Mouse (Mus musculus): ENCODE results near the gene Musk. TPM values are rescaled to one million over a fixed set of nuclear protein-coding genes. Genes with fewer than 3 reads are reported as not detected.

Gene Musk
- polyA plus RNA-seq, 1 experiment from 2014 or later: not detected

GRCm38 (mm10) chr4:58373599-58373998, 87.8 kb downstream of the Musk start:
- no peak overlapping the region for H3K4me2 ChIP-seq
- no peak for ATAC-seq
- 88% methylated on average over 10 of the region's 10 CpGs for WGBS
- H3K9ac ChIP-seq: no peak overlapping the region
- H3K9me3 ChIP-seq (replicated peaks): no peaks in the 10 kb centered on the region
- no peak overlapping the region for H3K27ac ChIP-seq
- no peaks in the 10 kb centered on the region for H3K27me3 ChIP-seq
- H3K4me1 ChIP-seq: no peaks in the 10 kb centered on the region
- H3K36me3 ChIP-seq (ENCODE audit: poor library complexity, severe bottlenecking): no peaks in the 10 kb centered on the region
- no peak overlapping the region for H3K4me3 ChIP-seq

- Histone ChIP-seq H3K27ac (no peak overlapping the region), H3K36me3 (ENCODE audit: poor library complexity, severe bottlenecking) (no peaks in the 10 kb centered on the region), H3K27me3 (no peaks in the 10 kb centered on the region), H3K9me3 (replicated peaks) (no peaks in the 10 kb centered on the region), H3K4me1 (no peaks in the 10 kb centered on the region), H3K4me3 (no peak overlapping the region), H3K9ac (no peak overlapping the region), H3K4me2 (no peak overlapping the region)
- ATAC-seq: no peak
- 90% methylated on average over 7 of the region's 7 CpGs for WGBS
Measured at GRCm38 (mm10) chr4:58374141-58374870, 88.5 kb downstream of the Musk start.

GRCm38 (mm10) chr4:58379186-58379585, 93.4 kb downstream of the Musk start:
- H3K36me3 ChIP-seq (ENCODE audit: poor library complexity, severe bottlenecking): no peaks in the 10 kb centered on the region
- H3K27ac ChIP-seq: no peak overlapping the region
- H3K27me3 ChIP-seq: no peaks in the 10 kb centered on the region
- H3K4me1 ChIP-seq: no peaks in the 10 kb centered on the region
- H3K4me2 ChIP-seq: no peak overlapping the region
- ATAC-seq: no peak
- H3K4me3 ChIP-seq: no peak overlapping the region
- H3K9ac ChIP-seq: no peak overlapping the region
- 91% methylated on average over 4 of the region's 4 CpGs for WGBS
- H3K9me3 ChIP-seq (replicated peaks): no peaks in the 10 kb centered on the region

GRCm38 (mm10) chr4:58400861-58401341, 115.1 kb downstream of the Musk start:
- ATAC-seq: peak; percentile 82; the same call in 1 of the 2 replicates
- Histone ChIP-seq H3K4me3 (no peak overlapping the region), H3K4me2 (no peak overlapping the region), H3K27ac (no peak overlapping the region), H3K4me1 (no peaks in the 10 kb centered on the region), H3K9me3 (replicated peaks) (no peaks in the 10 kb centered on the region), H3K9ac (no peak overlapping the region), H3K27me3 (no peaks in the 10 kb centered on the region), H3K36me3 (ENCODE audit: poor library complexity, severe bottlenecking) (no peaks in the 10 kb centered on the region)
- WGBS: 84% methylated on average over 12 of the region's 12 CpGs

- Histone ChIP-seq H3K9ac (no peak overlapping the region), H3K9me3 (replicated peaks) (no peaks in the 10 kb centered on the region), H3K4me3 (no peak overlapping the region), H3K36me3 (ENCODE audit: poor library complexity, severe bottlenecking) (no peaks in the 10 kb centered on the region), H3K27me3 (no peaks in the 10 kb centered on the region), H3K27ac (no peak overlapping the region), H3K4me2 (no peak overlapping the region), H3K4me1 (no peaks in the 10 kb centered on the region)
- ATAC-seq: peak; percentile 38; the same call in 1 of the 2 replicates
- WGBS: 76% methylated on average over 4 of the region's 4 CpGs
Measured at GRCm38 (mm10) chr4:58401973-58402501, 116.3 kb downstream of the Musk start.

- no peaks in the 10 kb centered on the region for H3K27me3 ChIP-seq
- no peak overlapping the region for H3K27ac ChIP-seq
- H3K36me3 ChIP-seq (ENCODE audit: poor library complexity, severe bottlenecking): no peaks in the 10 kb centered on the region
- H3K4me1 ChIP-seq: no peaks in the 10 kb centered on the region
- WGBS: 79% methylated on average over 13 of the region's 13 CpGs
- no peak for ATAC-seq
- no peak overlapping the region for H3K4me2 ChIP-seq
- H3K9me3 ChIP-seq (replicated peaks): no peaks in the 10 kb centered on the region; the same call in 1 of the 2 replicates
- H3K4me3 ChIP-seq: no peak overlapping the region
- H3K9ac ChIP-seq: no peak overlapping the region
Measured at GRCm38 (mm10) chr4:58413188-58414185, 127.7 kb downstream of the Musk start.

- WGBS: 99% methylated on average over 3 of the region's 3 CpGs
- Histone ChIP-seq H3K4me2 (no peak overlapping the region), H3K36me3 (ENCODE audit: poor library complexity, severe bottlenecking) (no peaks in the 10 kb centered on the region), H3K27me3 (no peaks in the 10 kb centered on the region), H3K27ac (no peak overlapping the region), H3K9ac (no peak overlapping the region), H3K4me3 (no peak overlapping the region), H3K4me1 (no peaks in the 10 kb centered on the region), H3K9me3 (replicated peaks) (no peaks in the 10 kb centered on the region; the same call in 1 of the 2 replicates)
- ATAC-seq: no peak
Measured at GRCm38 (mm10) chr4:58415537-58415936, 129.8 kb downstream of the Musk start.

GRCm38 (mm10) chr4:58417319-58417718, 131.6 kb downstream of the Musk start:
- H3K4me3 ChIP-seq: no peak overlapping the region
- ATAC-seq: no peak
- no peaks in the 10 kb centered on the region for H3K27me3 ChIP-seq
- no peak overlapping the region for H3K4me2 ChIP-seq
- H3K27ac ChIP-seq: no peak overlapping the region
- no peaks in the 10 kb centered on the region for H3K36me3 ChIP-seq (ENCODE audit: poor library complexity, severe bottlenecking)
- no peak overlapping the region for H3K9ac ChIP-seq
- WGBS: 79% methylated on average over 4 of the region's 4 CpGs
- no peaks in the 10 kb centered on the region; the same call in 1 of the 2 replicates for H3K9me3 ChIP-seq (replicated peaks)
- no peaks in the 10 kb centered on the region for H3K4me1 ChIP-seq

GRCm38 (mm10) chr4:58419225-58419624, 133.5 kb downstream of the Musk start:
- Histone ChIP-seq H3K9me3 (replicated peaks) (no peaks in the 10 kb centered on the region), H3K9ac (no peak overlapping the region), H3K4me1 (no peaks in the 10 kb centered on the region), H3K4me2 (no peak overlapping the region), H3K4me3 (no peak overlapping the region), H3K27ac (no peak overlapping the region), H3K27me3 (no peaks in the 10 kb centered on the region), H3K36me3 (ENCODE audit: poor library complexity, severe bottlenecking) (no peaks in the 10 kb centered on the region)
- WGBS: 51% methylated on average over 5 of the region's 5 CpGs
- no peak for ATAC-seq

- no peak overlapping the region for H3K4me3 ChIP-seq
- H3K27ac ChIP-seq: 0 out of 2 replicates have a peak overlapping the region, but pooled peaks have one; percentile 31
- no peaks in the 10 kb centered on the region for H3K27me3 ChIP-seq
- no peaks in the 10 kb centered on the region for H3K9me3 ChIP-seq (replicated peaks)
- no peak overlapping the region for H3K9ac ChIP-seq
- no peaks in the 10 kb centered on the region for H3K4me1 ChIP-seq
- ATAC-seq: peak; percentile 75; the same call in 1 of the 2 replicates
- H3K36me3 ChIP-seq (ENCODE audit: poor library complexity, severe bottlenecking): no peaks in the 10 kb centered on the region
- no peak overlapping the region for H3K4me2 ChIP-seq
- WGBS: 82% methylated on average over 9 of the region's 9 CpGs
Measured at GRCm38 (mm10) chr4:58423276-58423930, 137.6 kb downstream of the Musk start.

Measured in forebrain, embryonic 13.5 days (tissue).